Mouse (Mus musculus) CH12.LX (cell line): Measurements from ENCODE around the gene Mkrn2.

Experiments
- CTCF ChIP-seq, 2 experiments: IDR thresholded peaks in 1 of 2; conservative IDR thresholded peaks in 1 of 2; 2 replicates each; pipeline ENCODE4 v1.5.1; 2011 to 2012; ENCODE audit warnings: low read depth in 2 of 2, low read length in 2 of 2, improper control_type of control experiment in 1 of 2, inconsistent platforms in 1 of 2, mild to moderate bottlenecking in 1 of 2, moderate library complexity in 1 of 2
- E2F4 ChIP-seq: IDR thresholded peaks from 2 replicates; pipeline ENCODE4 v1.6.1; 2011; ENCODE audit warnings: low read depth, low read length, improper control_type of control experiment; ENCODE audit not compliant: insufficient replicate concordance
- ELF1 ChIP-seq: IDR thresholded peaks from 2 replicates; pipeline ENCODE4 v1.6.1; 2014; ENCODE audit warnings: low read depth, mild to moderate bottlenecking, inconsistent platforms, low read length, improper control_type of control experiment
- EP300 ChIP-seq: IDR thresholded peaks from 2 replicates; pipeline ENCODE4 v1.6.1; 2011; ENCODE audit warnings: low read length, improper control_type of control experiment
- JUND ChIP-seq: conservative IDR thresholded peaks from 2 replicates; pipeline ENCODE4 v1.6.1; 2011; ENCODE audit warnings: low read depth, low read length, improper control_type of control experiment
- KAT2A ChIP-seq: IDR thresholded peaks from 2 replicates; pipeline ENCODE4 v1.6.1; 2012; ENCODE audit warnings: low read length, improper control_type of control experiment, inconsistent platforms; ENCODE audit not compliant: insufficient replicate concordance
- POLR2A ChIP-seq: IDR thresholded peaks from 2 replicates; pipeline ENCODE4 v1.6.1; 2011; ENCODE audit warnings: low read depth, mild to moderate bottlenecking, improper control_type of control experiment, low read length
- USF1 ChIP-seq: IDR thresholded peaks from 2 replicates; pipeline ENCODE4 v1.6.1; 2014; ENCODE audit warnings: low read depth, mild to moderate bottlenecking, inconsistent platforms, low read length, improper control_type of control experiment

DNA sequence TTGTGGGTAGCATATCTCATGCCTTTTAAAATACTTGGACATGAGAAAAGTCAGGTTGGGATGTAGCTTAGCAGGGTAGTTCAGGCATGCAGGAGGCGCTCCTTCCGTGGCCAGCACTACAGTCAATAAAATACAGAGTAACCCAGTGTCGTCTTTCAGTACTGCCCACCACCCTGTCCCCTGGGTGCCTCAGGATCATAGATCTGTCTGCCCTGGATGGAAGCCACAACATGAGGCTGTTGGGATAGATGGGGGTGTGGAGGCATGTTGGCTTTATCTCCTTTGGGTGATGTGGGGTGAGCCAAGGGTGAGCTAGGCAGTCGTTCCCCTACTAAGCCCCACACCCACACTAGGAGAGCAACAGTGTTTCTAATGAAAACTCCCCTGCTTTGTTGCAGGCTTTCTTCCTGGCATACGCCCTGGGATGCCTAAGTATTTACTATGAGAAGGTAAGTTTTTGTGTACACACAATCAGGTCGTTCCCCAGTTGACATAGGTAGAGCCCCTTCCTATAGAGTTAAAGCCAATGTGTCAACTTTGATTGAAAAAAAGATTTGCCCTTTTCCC lies 36.1 kb upstream of the Mkrn2 start:
- TF ChIP-seq CTCF (conservative IDR thresholded peaks at IDR 0.05 in 1 of 2, IDR thresholded peaks at IDR 0.05 in 1 of 2; ENCODE audit: low read depth in 2 of 2, low read length in 2 of 2): no peak
- no peak for TF ChIP-seq ELF1
- TF ChIP-seq JUND: no peak
- no peak for TF ChIP-seq USF1
- no peak for TF ChIP-seq KAT2A
- no peak for TF ChIP-seq E2F4
- TF ChIP-seq POLR2A: no peak
- no peak for TF ChIP-seq EP300
